Mouse (Mus musculus): ENCODE data around the gene Ssr2.

DNA sequence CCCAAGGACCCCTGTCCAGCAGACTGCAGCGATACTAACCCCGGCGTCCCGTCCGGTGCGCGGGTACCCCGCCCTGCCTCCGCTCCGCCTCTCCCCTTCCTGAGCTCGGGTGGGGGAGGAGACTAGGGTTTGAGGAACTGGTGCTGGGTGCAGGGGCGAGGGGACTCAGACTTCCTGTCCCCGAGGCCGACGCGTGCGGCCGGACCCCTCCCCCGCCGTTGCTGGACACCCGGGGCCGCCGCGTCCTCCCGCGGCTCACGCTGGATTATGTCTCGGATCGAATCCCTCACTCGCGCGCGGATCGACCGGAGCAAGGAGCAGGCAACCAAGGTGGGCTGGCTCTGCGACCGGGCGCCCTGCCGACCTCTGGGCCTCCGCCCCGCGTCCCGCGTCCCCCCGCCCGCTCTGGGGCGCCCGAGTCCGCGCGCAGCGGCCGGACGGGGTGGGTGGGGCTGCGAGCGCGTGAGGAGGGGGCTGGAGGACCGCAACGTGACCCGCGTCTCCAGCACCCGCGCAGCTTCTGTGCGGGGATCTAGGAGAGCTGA is 45.4 kb downstream of the Ssr2 start:
- no peak for TF ChIP-seq GATA1 (IDR thresholded peaks at IDR 0.05; ENCODE audit: low read length)
- no peak for TF ChIP-seq TAL1 (IDR thresholded peaks at IDR 0.05; ENCODE audit: low read length)
